Mouse (Mus musculus) CD4-positive, CD25-positive, alpha-beta regulatory T cell, adult 4 months (primary cell): ENCODE data around the gene Mpp2. TPM values are rescaled to one million over a fixed set of nuclear protein-coding genes. Genes with fewer than 3 reads are reported as not detected.
A peak's percentile ranks its signal among the peaks of the same experiment; 100 is the strongest.

Source experiments
- ATAC-seq: one replicate; pipeline ENCODE4 v1.8.0; 2017
- polyA plus RNA-seq, 2 experiments: library from polyadenylated mRNA; unstranded; fragments of 100-300 nt; shearing (Covaris generic); gene quantifications; one replicate each; pipeline ENCODE4 v1.2.1; 2017

Gene Mpp2
- 1 to 10 TPM; 1.3 to 3.6 TPM for polyA plus RNA-seq

GRCm38 (mm10) chr11:102087931-102088898 lies at the start of gene Mpp2:
TSS of gene Mpp2 (minus strand) at chr11:102088515.
- peak; percentile 23 for ATAC-seq

DNA sequence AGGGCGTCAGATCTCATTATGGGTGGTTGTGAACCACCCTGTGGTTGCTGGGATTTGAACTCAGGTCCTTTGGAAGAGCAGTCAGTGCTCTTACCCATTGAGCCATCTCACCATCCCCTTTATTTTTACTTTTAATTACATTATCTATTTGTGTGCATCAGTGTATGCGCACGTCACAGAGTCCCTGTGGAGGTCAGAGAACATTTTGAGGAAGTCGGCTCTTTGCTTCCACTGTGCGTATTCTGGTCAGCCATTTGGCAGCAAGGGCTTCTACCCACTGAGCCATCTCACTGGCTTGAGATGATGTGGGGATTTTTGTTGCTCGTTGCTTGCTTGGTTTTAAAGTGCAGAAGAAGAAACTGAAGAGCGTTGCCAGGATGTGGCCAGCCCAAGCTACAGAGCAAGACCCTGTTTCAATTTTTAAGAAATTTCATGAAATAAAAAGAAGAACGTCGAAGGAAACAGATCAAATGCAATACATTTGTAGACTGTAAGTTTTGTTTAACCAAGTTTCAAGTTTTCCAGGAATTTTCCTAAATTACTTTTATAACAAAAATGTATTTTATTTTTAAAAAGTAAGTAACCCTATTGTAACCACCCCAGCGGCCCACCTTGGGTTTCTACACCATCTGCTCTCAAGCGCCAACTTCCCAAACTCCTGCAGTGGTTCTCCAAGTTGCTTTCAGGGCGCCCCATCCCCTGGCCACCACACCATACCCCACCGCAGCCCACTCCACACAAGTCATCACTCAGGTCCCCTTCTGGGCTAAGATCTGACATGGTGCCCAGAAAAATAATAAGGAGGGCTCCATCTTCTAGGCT lies 49.5 kb upstream of the Mpp2 start:
- ATAC-seq = no peak

- no peak for ATAC-seq
These were observed 46.2 kb upstream of the Mpp2 start for GRCm38 (mm10) chr11:102134516-102134915.

GRCm38 (mm10) chr11:102117386-102117785 lies 29.1 kb upstream of the Mpp2 start:
- no peak for ATAC-seq

GRCm38 (mm10) chr11:102116241-102116640 lies 27.9 kb upstream of the Mpp2 start:
- no peak for ATAC-seq

DNA sequence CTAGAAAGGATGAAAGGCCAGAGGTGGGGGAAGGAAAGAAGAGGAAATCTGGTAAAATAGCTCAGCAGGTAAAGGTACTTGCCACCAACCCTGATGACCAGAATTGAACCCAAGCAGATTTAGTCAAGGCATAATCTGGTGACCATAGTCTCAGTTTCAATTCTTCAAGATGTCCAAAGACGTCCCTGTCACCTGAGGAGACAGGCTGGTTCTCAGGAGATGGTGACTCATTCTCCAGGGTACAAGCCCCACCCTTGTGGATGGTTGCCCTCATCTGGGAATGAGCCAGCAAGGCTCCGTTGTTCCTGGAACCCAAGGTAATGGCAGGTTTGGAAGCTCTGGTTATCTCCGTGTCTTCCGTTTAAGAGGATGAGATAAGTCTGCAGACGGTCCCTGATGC lies 23.3 kb upstream of the Mpp2 start:
- ATAC-seq = no peak

DNA sequence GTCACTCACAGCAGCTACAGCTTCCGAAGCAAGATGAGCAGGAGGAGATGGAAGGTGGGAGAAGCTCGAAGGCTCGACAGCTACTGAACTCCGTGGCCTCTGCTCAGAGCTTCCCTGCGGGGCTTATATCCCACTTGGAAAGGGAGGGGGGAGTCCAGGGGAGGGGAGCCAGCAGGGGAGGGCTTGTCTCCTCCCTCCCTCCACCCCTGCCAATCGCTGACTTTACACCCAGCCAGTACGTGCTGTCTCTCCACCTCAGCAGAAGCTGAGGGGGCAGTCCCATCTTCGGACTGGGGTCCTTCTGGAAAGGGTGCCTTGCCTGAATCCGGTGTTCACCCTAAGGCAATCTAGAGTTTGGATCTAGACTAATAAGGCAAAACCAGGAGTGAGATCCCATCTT lies 19.4 kb upstream of the Mpp2 start, which contains the start of gene Pyy:
Gene Pyy (minus strand): TSS at position 101 of the 400 bp plus-strand sequence.
- ATAC-seq = no peak

- no peak for ATAC-seq
These were observed 18.6 kb upstream of the Mpp2 start for GRCm38 (mm10) chr11:102106911-102107310.

GRCm38 (mm10) chr11:102102485-102103258 lies 14.4 kb upstream of the Mpp2 start:
- ATAC-seq = no peak

- no peak for ATAC-seq
These were observed 12.9 kb upstream of the Mpp2 start, which contains the start of gene Ppy for GRCm38 (mm10) chr11:102101219-102101618. TSS of gene Ppy (minus strand) at chr11:102101319.

DNA sequence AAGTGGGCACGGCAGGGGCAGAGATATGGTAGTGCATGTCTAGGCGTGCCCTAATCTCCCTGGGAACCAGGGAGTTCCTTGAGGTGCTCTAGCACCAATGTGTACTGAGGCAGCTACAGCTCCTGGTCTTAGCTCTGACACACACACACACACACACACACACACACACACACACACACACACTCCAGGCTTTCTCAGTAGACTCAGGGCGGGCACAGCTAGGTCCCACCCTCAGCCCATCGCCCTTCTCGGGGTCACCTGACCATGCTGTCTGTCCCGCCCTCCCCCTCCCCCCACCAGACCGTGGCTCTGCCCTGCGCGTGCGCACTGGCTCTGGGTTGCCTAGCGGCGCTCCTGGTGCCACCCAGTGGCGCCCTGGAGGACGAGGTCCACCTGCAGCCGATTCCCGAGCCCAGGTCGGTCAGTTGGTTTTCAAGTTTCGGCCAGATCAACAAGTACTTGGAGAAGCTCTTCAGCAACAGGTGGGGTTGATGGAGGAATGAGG lies 8.6 kb upstream of the Mpp2 start:
- ATAC-seq = peak; percentile 39

- ATAC-seq = no peak
These were observed 8.1 kb upstream of the Mpp2 start for GRCm38 (mm10) chr11:102096446-102096845.

DNA sequence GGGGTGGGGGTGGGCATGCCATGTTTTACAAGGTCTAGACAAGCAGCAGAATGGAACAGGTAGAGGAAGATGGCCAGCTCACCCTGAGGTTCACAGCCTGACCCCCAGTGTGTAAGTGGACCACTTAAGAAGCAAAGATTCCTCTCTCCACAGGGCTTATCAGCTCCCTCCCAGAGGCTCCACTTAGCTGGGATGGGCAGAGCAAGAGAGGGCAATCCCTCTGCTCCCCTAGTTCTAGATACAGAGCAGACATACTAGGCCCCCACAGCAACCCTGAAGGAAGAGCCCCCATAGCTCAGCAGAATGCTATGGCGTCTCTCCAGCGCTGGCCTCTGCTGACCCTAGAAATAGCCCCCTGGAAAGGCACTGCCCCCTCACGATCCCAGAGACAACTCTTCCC lies 7.4 kb upstream of the Mpp2 start:
- no peak for ATAC-seq

GRCm38 (mm10) chr11:102089088-102089808 lies 933 bp upstream of the Mpp2 start:
- peak; percentile 47 for ATAC-seq

DNA sequence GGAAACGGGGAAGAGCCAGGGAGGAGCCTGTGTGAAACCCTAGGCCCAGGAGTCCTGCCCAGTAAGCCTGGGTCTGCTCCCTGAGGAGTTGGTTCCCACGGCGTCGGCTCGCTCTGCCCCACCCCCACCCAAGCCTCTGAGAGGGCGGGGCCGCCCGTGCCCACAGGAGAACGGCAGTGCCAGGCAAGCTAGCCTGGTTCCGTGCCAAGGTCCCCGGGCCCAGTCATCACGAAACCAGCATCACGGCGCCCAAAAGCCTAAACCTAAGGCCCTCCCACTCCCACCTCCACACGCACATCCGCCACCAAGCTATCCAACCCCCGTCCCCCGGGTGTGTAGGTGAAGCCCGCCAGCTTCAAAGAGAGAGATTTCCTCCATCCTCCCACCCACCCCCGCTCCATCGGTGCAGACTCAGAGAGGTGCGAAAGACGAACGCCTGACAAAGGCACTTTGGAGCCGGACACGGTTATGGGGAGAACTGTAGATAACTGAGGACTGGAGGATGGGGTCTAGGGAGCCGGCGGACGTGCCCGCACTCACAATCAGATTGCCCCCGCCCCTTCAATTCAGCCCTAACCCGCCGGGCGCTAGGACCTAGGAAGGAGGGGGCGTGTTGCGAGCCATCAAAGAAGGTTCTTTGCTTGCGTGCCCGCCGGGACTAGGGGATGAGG lies 1.1 kb downstream of the Mpp2 start:
- peak; percentile 88 for ATAC-seq

DNA sequence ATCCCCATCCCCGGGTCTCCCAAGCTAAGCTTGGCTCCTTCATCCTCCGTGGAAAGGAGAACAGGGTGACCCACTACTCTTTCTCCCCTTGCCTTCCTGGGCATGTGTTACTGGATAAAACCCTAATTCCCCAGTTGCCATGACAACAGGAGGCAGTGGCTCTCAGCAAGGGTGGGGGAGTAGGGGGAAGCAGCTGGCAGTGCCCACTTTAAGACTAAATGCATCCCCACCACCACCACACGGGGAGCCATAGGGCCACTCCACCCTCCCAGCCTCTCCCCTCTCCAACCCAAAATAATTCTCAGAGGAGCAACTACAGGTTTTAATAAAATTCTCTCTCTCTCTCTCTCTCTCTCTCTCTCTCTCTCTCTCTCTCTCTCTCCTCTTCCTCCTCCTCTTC lies 2.0 kb downstream of the Mpp2 start:
- ATAC-seq = no peak

GRCm38 (mm10) chr11:102084159-102084558 lies 4.2 kb downstream of the Mpp2 start:
- ATAC-seq = no peak

GRCm38 (mm10) chr11:102083193-102083592 lies 5.1 kb downstream of the Mpp2 start:
- ATAC-seq = no peak

DNA sequence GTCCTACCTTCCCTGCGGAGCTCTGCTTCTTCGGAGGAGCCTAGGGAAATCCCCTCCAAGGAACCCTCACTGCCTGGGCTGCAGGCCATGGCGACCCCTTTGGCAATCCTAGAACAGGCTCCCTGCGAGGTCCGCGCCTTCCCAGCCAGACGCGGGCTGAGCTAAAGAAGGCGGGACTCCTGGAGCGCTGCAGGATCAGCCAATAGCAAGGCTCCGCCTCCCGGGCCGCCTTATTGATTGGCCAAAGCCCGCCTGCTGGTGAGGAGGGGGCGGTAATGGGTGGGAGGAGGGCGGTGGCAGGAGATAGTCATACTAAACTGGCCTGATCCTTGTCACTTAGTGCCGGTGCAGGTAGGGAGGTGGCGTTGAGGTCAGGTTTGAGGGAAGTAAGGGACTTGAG lies 6.0 kb downstream of the Mpp2 start:
- no peak for ATAC-seq

GRCm38 (mm10) chr11:102073722-102074121 lies 14.6 kb downstream of the Mpp2 start:
- ATAC-seq = no peak

DNA sequence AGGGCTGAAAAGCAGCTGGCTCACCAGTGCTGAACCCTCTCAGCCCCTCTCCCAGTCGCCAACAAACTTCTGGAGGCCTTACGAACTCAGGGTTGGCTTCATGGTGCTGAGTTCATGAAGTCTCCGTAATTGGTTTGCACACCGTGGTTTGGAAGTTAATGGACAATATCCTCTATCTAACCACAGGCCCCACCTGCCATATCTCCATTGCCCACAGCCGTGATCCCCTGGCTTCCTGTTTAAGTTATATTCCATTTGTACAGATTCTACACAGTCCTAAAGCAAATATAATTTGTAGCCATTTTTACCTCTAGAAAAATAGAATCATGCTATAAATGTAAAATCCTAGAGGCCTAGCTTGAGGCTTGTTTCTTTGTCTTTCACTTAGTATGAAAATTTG lies 15.6 kb downstream of the Mpp2 start:
- ATAC-seq = no peak
